Mouse (Mus musculus) olfactory bulb, adult 2 months (tissue): ENCODE data around the gene Arpc5. TPM values are rescaled to one million over a fixed set of nuclear protein-coding genes. Genes with fewer than 3 reads are reported as not detected.

ENCODE experiments used
- H3K27ac ChIP-seq: fragments of 200-500 bp; 2 replicates; pipeline ENCODE4 v1.5.1; 2012; ENCODE audit warnings: low read depth, low read length; ENCODE audit not compliant: insufficient read depth
- H3K4me1 ChIP-seq: fragments of 200-500 bp; 2 replicates; pipeline ENCODE4 v1.6.1; 2012; ENCODE audit warnings: low read length; ENCODE audit not compliant: control insufficient read depth, insufficient read depth
- H3K4me3 ChIP-seq: fragments of 200-500 bp; 2 replicates; pipeline ENCODE4 v1.5.1; 2012; ENCODE audit warnings: mild to moderate bottlenecking, low read depth, low read length, moderate library complexity; ENCODE audit not compliant: insufficient read depth
- CTCF ChIP-seq: fragments of 200-500 bp; IDR thresholded peaks from 2 replicates; pipeline ENCODE4 v1.5.1; 2012; ENCODE audit warnings: low read depth, mild to moderate bottlenecking, low read length, moderate library complexity; ENCODE audit not compliant: insufficient read depth
- POLR2A ChIP-seq: fragments of 200-500 bp; IDR thresholded peaks from 2 replicates; pipeline ENCODE4 v1.6.1; 2012; ENCODE audit warnings: mild to moderate bottlenecking, low read depth, low read length, moderate library complexity; ENCODE audit not compliant: insufficient read depth
- WGBS: fragments of 180-500 bp; shearing (Covaris S2); methylation state at CpG from one replicate; pipeline ENCODE4 v1.1.7; 2018; 5-methylcytosine and 5-hydroxymethylcytosine counted together
- polyA plus RNA-seq: library from polyadenylated mRNA; stranded (reverse); fragments of >200 nt; gene quantifications from 2 replicates; pipeline ENCODE4 v1.2.4, GENCODE M21; 2012; ENCODE audit warnings: low replicate concordance; ENCODE audit not compliant: missing spikeins, insufficient read depth, insufficient read length

Arpc5 gene
- polyA plus RNA-seq, 1 experiment = not detected

GRCm38 (mm10) chr1:152809541-152810252 lies 43.4 kb downstream of the Arpc5 start:
- peaks cover 3% of the 10 kb centered on the region for H3K4me1 ChIP-seq
- TF ChIP-seq POLR2A (no peak), CTCF (no peak)
- H3K4me3 ChIP-seq = no peak overlapping the region
- H3K27ac ChIP-seq = no peak overlapping the region
- 56% methylated on average over 8 of the region's 8 CpGs for WGBS

- 74% methylated on average over 13 of the region's 13 CpGs for WGBS
- Histone ChIP-seq H3K4me3 (no peak overlapping the region), H3K27ac (no peak overlapping the region), H3K4me1 (peaks cover 10% of the 10 kb centered on the region)
- TF ChIP-seq CTCF (no peak), POLR2A (no peak)
These were observed 44.4 kb downstream of the Arpc5 start for GRCm38 (mm10) chr1:152810533-152811439.

GRCm38 (mm10) chr1:152815265-152815701 lies 48.9 kb downstream of the Arpc5 start:
- 33% methylated on average over 7 of the region's 7 CpGs for WGBS
- peak; percentile 19; the same call in 1 of the 2 replicates for TF ChIP-seq CTCF
- no peak for TF ChIP-seq POLR2A
- H3K4me3 ChIP-seq = no peak overlapping the region
- peaks cover 26% of the 10 kb centered on the region for H3K4me1 ChIP-seq
- H3K27ac ChIP-seq = no peak overlapping the region

GRCm38 (mm10) chr1:152817027-152817769 lies 50.9 kb downstream of the Arpc5 start:
- no peak overlapping the region for H3K4me3 ChIP-seq
- TF ChIP-seq CTCF = no peak; the same call in 1 of the 2 replicates
- TF ChIP-seq POLR2A = no peak
- WGBS = 36% methylated on average over 12 of the region's 12 CpGs
- peaks cover 26% of the 10 kb centered on the region for H3K4me1 ChIP-seq
- H3K27ac ChIP-seq = peak overlapping the region; percentile 39; the same call in 1 of the 2 replicates

- peak overlapping the region; percentile 88 for H3K27ac ChIP-seq
- H3K4me1 ChIP-seq = peaks cover 26% of the 10 kb centered on the region
- WGBS = 7% methylated on average over 10 of the region's 10 CpGs
- TF ChIP-seq CTCF = no peak
- no peak for TF ChIP-seq POLR2A
- no peak overlapping the region for H3K4me3 ChIP-seq
These were observed 51.5 kb downstream of the Arpc5 start for GRCm38 (mm10) chr1:152817794-152818193.

GRCm38 (mm10) chr1:152819558-152819957 lies 53.2 kb downstream of the Arpc5 start:
- Histone ChIP-seq H3K27ac (no peak overlapping the region), H3K4me3 (no peak overlapping the region), H3K4me1 (peaks cover 26% of the 10 kb centered on the region)
- WGBS = 61% methylated on average over 6 of the region's 6 CpGs
- TF ChIP-seq POLR2A (no peak), CTCF (no peak)

- 72% methylated on average over 7 of the region's 7 CpGs for WGBS
- Histone ChIP-seq H3K4me3 (no peak overlapping the region), H3K4me1 (peaks cover 17% of the 10 kb centered on the region), H3K27ac (no peak overlapping the region)
- no peak for TF ChIP-seq CTCF
- TF ChIP-seq POLR2A = no peak
These were observed 54.8 kb downstream of the Arpc5 start for GRCm38 (mm10) chr1:152820911-152821695.

GRCm38 (mm10) chr1:152821746-152822145 lies 55.4 kb downstream of the Arpc5 start:
- H3K4me3 ChIP-seq = no peak overlapping the region
- 83% methylated on average over 4 of the region's 4 CpGs for WGBS
- H3K4me1 ChIP-seq = peaks cover 12% of the 10 kb centered on the region
- no peak for TF ChIP-seq CTCF
- TF ChIP-seq POLR2A = no peak
- H3K27ac ChIP-seq = no peak overlapping the region
